Mouse (Mus musculus) spleen, postnatal 4 days (tissue): Measurements from ENCODE around the gene Ntm.
A peak's percentile ranks its signal among the peaks of the same experiment; 100 is the strongest.

Experiments
- DNase-seq, 2 experiments: peaks; one replicate each; pipeline ENCODE4 v3.0.0; 2022; ENCODE audit warnings: low spot score in 2 of 2

Ntm gene

GRCm38 (mm10) chr9:29410728-29411407 is 552.1 kb downstream of the Ntm start:
- no peak for DNase-seq

- DNase-seq = no peak
Measured at GRCm38 (mm10) chr9:29410284-29410683, 552.7 kb downstream of the Ntm start.

GRCm38 (mm10) chr9:29409216-29409907 is 553.6 kb downstream of the Ntm start:
- peak in 1 of 2 experiments; percentile 63 for DNase-seq

- DNase-seq = peak in 1 of 2 experiments; percentile 64
Measured at GRCm38 (mm10) chr9:29407954-29408353, 555.0 kb downstream of the Ntm start.

GRCm38 (mm10) chr9:29406973-29407372 is 556.0 kb downstream of the Ntm start:
- DNase-seq = no peak

- DNase-seq = no peak
Measured at GRCm38 (mm10) chr9:29406046-29406445, 556.9 kb downstream of the Ntm start.

- DNase-seq = no peak
Measured at GRCm38 (mm10) chr9:29400151-29400550, 562.8 kb downstream of the Ntm start.

GRCm38 (mm10) chr9:29396101-29396500 is 566.8 kb downstream of the Ntm start:
- DNase-seq = no peak

GRCm38 (mm10) chr9:29393136-29393535 is 569.8 kb downstream of the Ntm start:
- DNase-seq = no peak

- no peak for DNase-seq
Measured at GRCm38 (mm10) chr9:29390796-29391517, 572.0 kb downstream of the Ntm start.

- DNase-seq = no peak
Measured at GRCm38 (mm10) chr9:29389224-29389623, 573.7 kb downstream of the Ntm start.

GRCm38 (mm10) chr9:29387136-29387535 is 575.8 kb downstream of the Ntm start:
- no peak for DNase-seq

- DNase-seq = no peak
Measured at GRCm38 (mm10) chr9:29377172-29378002, 585.6 kb downstream of the Ntm start.

- DNase-seq = no peak
Measured at GRCm38 (mm10) chr9:29371341-29371740, 591.6 kb downstream of the Ntm start.

GRCm38 (mm10) chr9:29369621-29370020 is 593.3 kb downstream of the Ntm start:
- no peak for DNase-seq

GRCm38 (mm10) chr9:29368291-29368690 is 594.6 kb downstream of the Ntm start:
- DNase-seq = no peak

GRCm38 (mm10) chr9:29357796-29358195 is 605.1 kb downstream of the Ntm start:
- DNase-seq = no peak

GRCm38 (mm10) chr9:29342303-29342702 is 620.6 kb downstream of the Ntm start:
- no peak for DNase-seq

GRCm38 (mm10) chr9:29341292-29341691 is 621.6 kb downstream of the Ntm start:
- no peak for DNase-seq

GRCm38 (mm10) chr9:29335671-29336070 is 627.3 kb downstream of the Ntm start:
- DNase-seq = no peak

GRCm38 (mm10) chr9:29332296-29333090 is 630.4 kb downstream of the Ntm start:
- DNase-seq = no peak
